Mouse (Mus musculus) thymus, postnatal 14 days (tissue): ENCODE data around the gene Hectd3.

Experiments used
- DNase-seq: peaks from one replicate; pipeline ENCODE4 v3.0.0; 2021

Hectd3 gene

GRCm38 (mm10) chr4:117018327-117018726, 23.2 kb downstream of the Hectd3 start:
- DNase-seq = no peak

- DNase-seq = peak; percentile 93
Observed at GRCm38 (mm10) chr4:117019206-117020134, 24.4 kb downstream of the Hectd3 start, which contains the start of gene Eif2b3. Eif2b3 (plus strand) TSS chr4:117019402.

- DNase-seq = no peak
Observed at GRCm38 (mm10) chr4:117023469-117023868, 28.4 kb downstream of the Hectd3 start.

- no peak for DNase-seq
Observed at GRCm38 (mm10) chr4:117031105-117031504, 36.0 kb downstream of the Hectd3 start.

- DNase-seq = no peak
Observed at GRCm38 (mm10) chr4:117039925-117040687, 45.0 kb downstream of the Hectd3 start.

GRCm38 (mm10) chr4:117040791-117041190, 45.7 kb downstream of the Hectd3 start:
- no peak for DNase-seq

GRCm38 (mm10) chr4:117041283-117041721, 46.2 kb downstream of the Hectd3 start:
- DNase-seq = no peak

GRCm38 (mm10) chr4:117048836-117049235, 53.7 kb downstream of the Hectd3 start:
- DNase-seq = no peak

- no peak for DNase-seq
Observed at GRCm38 (mm10) chr4:117049485-117049884, 54.4 kb downstream of the Hectd3 start.

GRCm38 (mm10) chr4:117052626-117053025, 57.5 kb downstream of the Hectd3 start:
- no peak for DNase-seq

GRCm38 (mm10) chr4:117053956-117054355, 58.8 kb downstream of the Hectd3 start:
- no peak for DNase-seq
